Mouse (Mus musculus): ENCODE data around the gene Nup50.
A peak's percentile ranks its signal among the peaks of the same experiment; 100 is the strongest.

The Nup50 gene

DNA sequence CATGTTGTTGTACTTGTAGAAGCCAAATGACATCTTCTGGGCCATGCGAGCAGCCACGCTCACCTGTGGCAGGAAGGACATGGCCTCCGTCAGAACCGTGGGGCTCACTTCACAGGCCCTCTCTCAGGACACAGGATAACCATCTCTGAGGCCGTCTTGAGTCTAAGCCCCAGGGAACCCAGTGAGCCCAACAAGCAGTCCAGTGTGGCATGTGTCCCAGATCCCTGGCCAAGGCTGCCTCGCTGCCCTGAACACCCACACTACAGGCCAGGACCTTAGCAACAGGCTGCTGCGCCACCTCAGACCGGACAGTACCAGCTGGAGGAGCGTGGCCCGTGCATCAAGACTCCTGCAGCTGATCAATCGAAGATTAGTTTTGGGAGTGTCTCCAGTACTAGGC lies 30.0 kb downstream of the Nup50 start:
- DNase-seq (ENCODE audit: low spot score), result no peak

DNA sequence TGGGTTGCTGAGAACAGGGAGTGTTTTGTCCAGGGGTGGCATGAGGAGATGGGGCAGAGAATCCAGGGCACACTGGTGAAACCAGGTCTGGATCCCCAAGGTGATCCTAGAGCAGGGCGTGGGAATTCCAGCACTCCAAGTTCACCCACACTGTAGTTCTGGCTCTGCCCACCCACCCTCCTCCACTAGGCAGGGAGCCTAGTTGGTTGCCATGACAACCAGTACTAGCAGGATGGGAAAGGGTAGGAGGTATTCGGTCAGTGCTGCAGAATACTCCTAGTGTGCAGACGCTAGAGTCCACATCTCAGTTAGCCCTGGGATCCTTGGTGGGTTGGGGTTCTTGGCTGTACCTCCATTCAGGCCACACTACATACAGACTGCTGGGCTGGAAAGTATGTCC lies 34.6 kb downstream of the Nup50 start:
- DNase-seq (ENCODE audit: low spot score), result peak; percentile 37

GRCm38 (mm10) chr15:84958331-84958730 lies 35.1 kb downstream of the Nup50 start:
- DNase-seq (ENCODE audit: low spot score), result no peak

- no peak for DNase-seq (ENCODE audit: low spot score)
Observed at GRCm38 (mm10) chr15:84959891-84960290, 36.7 kb downstream of the Nup50 start.

GRCm38 (mm10) chr15:84960692-84961091 lies 37.5 kb downstream of the Nup50 start:
- no peak for DNase-seq (ENCODE audit: low spot score)

- DNase-seq (ENCODE audit: low spot score), result no peak
Observed at GRCm38 (mm10) chr15:84962518-84962917, 39.3 kb downstream of the Nup50 start.

DNA sequence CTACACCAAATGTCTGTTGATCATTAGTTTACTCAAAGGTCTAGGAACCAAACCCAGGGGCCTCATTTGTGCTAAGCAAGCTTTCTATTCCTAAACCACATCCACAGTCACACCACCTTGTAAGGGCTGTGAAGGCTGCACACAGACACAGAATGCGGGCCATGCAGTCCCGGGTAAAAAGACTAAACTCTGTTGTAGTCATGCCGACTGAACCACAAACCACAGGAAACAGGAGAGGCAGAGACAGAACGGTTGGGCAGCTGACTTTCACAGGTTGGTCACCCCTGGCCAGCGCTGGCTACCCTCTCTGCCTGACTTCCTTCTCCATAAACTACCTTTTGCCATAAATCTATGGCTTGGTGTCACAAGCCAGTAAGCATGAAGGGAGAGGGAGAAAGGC lies 41.6 kb downstream of the Nup50 start:
- DNase-seq (ENCODE audit: low spot score), result no peak

DNA sequence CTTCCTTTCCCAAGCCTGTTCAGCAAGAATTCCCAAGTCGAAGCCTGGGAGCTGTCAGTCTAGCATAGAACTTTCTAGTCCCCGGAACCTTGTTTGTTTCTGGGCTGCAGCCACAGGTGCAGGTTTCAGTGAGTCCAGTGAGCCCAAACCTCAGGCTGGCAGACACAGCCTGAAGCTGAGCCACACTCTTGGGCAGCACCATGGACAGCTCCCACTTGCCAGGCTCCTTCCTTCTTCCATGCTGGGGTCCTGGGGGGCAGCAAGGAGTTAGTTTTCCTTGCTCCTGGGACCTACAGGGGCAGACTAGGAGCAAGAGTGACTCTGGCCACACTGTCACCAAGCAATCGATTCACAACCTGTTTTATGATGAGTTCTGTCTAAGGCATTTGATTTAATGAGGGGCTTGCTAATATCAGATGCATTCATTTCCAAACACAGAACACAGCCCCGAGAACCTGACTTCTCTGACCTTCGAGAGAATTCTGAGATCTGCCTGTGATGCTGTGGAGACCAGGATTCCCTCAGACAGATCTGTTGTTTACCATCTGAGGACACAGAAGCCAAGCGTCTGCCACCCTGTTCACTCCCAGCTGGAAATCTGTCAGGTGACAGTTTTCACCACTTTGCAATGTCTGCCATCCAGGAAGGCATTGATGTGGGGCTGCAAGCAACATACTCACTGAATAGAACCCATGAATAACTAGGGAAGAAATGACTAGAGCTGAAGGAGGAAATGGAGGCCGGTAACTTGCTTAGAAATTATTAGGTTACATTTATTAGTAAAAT lies 42.6 kb downstream of the Nup50 start:
- DNase-seq (ENCODE audit: low spot score), result peak; percentile 83

DNA sequence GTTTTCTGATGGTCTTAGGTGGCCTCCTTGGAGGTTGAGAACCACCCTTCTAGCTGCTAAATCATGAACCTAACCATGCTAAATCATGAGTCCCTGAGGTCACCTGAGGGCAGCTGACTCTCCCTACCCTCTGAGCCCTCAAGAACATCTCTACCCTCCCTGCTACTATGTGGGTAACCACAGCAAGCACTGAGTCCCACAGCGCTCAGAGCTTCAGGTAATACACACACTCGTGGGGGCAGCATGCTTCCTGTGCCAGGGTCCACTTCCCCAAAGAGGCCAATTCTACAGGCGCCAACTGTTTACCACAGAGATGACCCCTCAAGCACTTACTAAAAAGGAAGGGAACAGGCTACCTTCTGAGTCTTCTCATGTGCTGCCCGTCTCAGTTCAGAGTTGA lies 45.3 kb downstream of the Nup50 start:
- no peak for DNase-seq (ENCODE audit: low spot score)

DNA sequence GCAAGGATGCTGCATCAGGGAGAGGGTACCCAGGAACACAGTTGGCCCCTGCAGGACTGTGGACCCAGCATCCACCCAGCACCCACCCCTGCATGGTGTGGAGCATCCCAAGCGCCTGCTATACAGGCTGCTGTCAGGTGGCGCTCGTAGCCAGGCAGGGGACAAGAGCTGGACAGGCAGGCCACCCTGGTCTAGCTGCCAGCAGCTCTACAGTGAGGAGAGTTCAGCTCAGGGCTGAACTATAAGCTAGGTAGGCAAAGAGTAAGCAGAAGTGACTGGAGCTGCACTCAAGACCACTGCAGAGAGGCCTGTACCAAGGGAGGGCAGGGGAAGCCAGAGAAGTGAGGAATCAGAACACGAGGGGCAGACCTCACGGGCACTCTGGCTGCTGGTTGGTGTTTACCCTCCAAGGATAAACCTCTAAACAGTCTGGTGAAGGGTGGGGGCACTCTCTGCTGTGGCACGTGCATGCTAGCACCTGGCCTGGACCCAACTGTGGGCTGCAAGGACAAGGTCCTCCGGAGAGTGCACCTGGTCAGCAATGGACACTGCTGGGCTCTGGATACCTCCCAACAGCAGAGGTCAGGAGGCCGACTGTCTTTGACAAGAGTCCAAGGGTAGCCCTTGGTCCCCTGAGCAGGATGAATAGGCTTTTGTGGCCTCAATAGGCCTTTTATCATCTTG lies 49.8 kb downstream of the Nup50 start:
- DNase-seq (ENCODE audit: low spot score), result peak; percentile 62

DNA sequence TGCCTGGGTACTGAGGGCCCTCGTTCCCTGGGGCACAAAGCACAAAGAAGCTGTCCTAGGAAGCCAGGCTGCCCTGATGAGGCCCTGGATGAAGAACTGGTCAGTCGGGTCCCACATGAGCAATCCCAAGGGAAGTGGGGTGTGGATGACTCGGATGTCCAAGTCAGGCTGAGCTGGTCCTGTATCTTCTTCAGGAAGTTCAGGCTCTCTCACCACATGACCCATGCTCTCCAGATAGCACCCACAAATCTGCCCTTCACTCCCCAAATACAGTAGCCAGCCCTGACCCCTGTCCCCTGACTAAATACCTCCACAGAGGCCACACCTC lies 50.3 kb downstream of the Nup50 start:
- DNase-seq (ENCODE audit: low spot score), result no peak

- DNase-seq (ENCODE audit: low spot score), result no peak
Observed at GRCm38 (mm10) chr15:84975729-84976128, 52.5 kb downstream of the Nup50 start.

DNA sequence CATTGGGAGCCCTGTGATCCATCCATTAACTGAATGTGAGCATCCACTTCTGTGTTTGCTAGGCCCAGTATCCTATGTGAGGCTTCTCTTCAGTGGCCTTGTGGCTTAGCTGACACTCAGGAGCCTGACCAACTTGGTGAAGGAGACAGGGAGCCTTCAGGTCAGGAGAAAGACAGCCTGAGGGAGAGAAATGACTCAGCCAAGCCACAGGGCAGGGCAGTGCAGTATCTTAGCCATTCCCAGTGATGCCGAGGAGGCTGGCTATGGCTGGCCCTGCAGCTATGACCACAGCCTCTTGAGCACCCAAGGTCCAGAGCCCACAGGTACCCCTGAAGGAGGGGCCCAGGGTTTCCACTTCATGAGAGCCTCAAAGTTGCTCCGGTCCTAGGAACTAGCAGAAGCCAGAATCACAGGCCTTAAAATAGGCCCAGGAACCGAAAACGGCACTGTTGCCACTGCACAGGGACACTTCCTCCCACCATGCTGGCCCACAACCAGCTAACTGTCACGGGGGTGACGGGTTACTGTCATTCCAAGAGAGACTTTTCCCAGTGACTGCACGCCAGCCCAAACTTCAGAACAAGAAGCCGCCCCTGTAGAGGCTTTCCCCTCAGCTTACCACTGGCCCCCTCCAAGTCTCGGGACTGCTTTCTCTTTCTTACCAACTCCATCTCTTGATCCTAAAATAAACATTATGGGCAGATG lies 58.5 kb downstream of the Nup50 start:
- no peak for DNase-seq (ENCODE audit: low spot score)

- DNase-seq (ENCODE audit: low spot score), result no peak
Observed at GRCm38 (mm10) chr15:84982888-84983287, 59.7 kb downstream of the Nup50 start.

- no peak for DNase-seq (ENCODE audit: low spot score)
Observed at GRCm38 (mm10) chr15:84983721-84984120, 60.5 kb downstream of the Nup50 start.

GRCm38 (mm10) chr15:84985516-84986160 lies 62.4 kb downstream of the Nup50 start:
- no peak for DNase-seq (ENCODE audit: low spot score)

DNA sequence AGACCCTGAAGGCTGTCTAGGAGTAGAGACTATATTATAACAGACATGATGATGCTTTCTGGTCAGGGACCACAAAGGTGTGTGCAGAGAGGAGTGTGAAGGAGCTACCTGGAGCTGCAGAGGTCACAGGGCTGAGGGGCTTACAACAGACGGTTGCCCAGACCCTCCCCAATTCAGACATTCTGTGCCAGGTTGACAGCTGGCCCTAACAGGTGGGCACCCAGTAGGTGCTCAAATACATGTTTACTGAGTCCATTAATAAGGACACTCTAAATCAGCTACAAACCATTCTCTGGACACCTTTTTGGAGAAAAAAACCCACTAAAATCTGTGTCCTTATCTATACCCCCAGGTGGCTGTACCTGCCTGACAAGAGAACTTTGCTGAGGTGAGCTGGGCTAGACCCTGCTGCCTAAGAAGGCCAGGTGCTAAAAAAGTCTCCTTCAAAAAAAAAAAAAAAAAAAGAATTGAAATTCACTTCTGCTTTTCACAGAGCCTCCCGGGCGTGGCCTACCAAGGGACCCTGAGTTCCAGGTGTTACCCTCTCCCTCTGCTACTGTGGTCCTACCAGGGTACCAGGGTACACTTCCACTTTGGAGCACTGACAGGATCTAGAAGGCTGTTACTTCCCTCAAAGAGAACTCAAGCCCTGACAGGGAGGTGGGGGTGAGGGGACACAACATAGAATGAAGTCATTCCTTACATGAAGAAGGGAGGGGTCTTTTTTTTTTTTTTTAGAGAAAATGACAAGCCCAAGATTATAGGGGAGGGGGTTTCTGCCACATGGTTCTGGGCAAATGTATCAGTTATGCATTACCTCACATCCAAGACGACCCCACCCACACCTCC lies 63.2 kb downstream of the Nup50 start:
- no peak for DNase-seq (ENCODE audit: low spot score)

- peak; percentile 55 for DNase-seq (ENCODE audit: low spot score)
Observed at GRCm38 (mm10) chr15:84987020-84987815, 64.0 kb downstream of the Nup50 start.

GRCm38 (mm10) chr15:84987874-84988825 lies 64.9 kb downstream of the Nup50 start, which contains the start of gene 5031439G07Rik:
Gene 5031439G07Rik, minus strand, starts transcription at chr15:84988551.
- DNase-seq (ENCODE audit: low spot score), result peak; percentile 98

DNA sequence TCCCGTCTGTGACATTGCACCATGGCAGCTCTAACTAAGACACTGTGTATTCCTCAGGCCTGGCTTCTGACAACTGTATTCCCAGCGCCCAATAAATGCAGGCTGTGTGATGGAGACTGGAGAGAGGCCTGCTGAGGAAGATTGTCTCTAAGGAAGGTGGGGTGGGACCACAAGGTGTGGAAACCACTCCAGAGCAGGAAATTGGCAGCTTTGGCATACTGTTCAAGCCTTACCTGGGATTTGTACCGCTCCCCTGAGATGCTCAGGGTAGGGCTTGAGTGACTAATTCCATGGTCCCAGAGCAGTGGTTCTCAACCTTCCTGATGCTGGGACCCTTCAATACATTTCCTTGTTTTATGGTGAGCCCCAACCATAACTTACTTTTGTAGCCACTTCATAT lies 65.9 kb downstream of the Nup50 start:
- DNase-seq (ENCODE audit: low spot score), result no peak

Measured in embryo, embryonic 10 days (tissue).